In genomic region chr8:104247054-104247907, GRCm38 (mm10) we compare ENCODE assay signal across 8 mouse cellular contexts. TPM values are rescaled to one million over a fixed set of nuclear protein-coding genes. Genes with fewer than 3 reads are reported as not detected.
DNase-seq lines count a peak whose midpoint lies in the region; ATAC-seq and TF ChIP-seq lines count a peak whose summit lies in the region.

No protein-coding gene starts in this region.

- peak overlapping the region; percentile 90; the same call in 1 of the 2 replicates for H3K27ac ChIP-seq in layer of hippocampus, adult 2 months
- no peak overlapping the region for H3K27ac ChIP-seq in forebrain, embryonic 14.5 days (ENCODE audit: low read depth, low read length)
- 0 out of 2 replicates have a peak overlapping the region, but pooled peaks have one; percentile 6 for H3K27ac ChIP-seq in intestine, embryonic 15.5 days
- peak overlapping the region; percentile 91 for H3K27ac ChIP-seq in liver, postnatal 0 days (ENCODE audit: low read depth)
- H3K27ac ChIP-seq in neural tube, embryonic 13.5 days (replicated peaks): no peak overlapping the region

- H3K9me3 ChIP-seq in forebrain, embryonic 14.5 days (replicated peaks; ENCODE audit: control insufficient read depth, low read length): no peaks in the 10 kb centered on the region
- H3K9me3 ChIP-seq in intestine, embryonic 15.5 days: no peaks in the 10 kb centered on the region
- no peaks in the 10 kb centered on the region for H3K9me3 ChIP-seq in liver, postnatal 0 days (ENCODE audit: low read length)
- no peaks in the 10 kb centered on the region for H3K9me3 ChIP-seq in neural tube, embryonic 13.5 days

- no peaks in the 10 kb centered on the region for H3K27me3 ChIP-seq in forebrain, embryonic 14.5 days (replicated peaks; ENCODE audit: control insufficient read depth, insufficient read depth, low read length)
- no peaks in the 10 kb centered on the region for H3K27me3 ChIP-seq in intestine, embryonic 15.5 days (replicated peaks)
- no peaks in the 10 kb centered on the region for H3K27me3 ChIP-seq in liver, postnatal 0 days (ENCODE audit: insufficient read depth, low read length)
- no peaks in the 10 kb centered on the region for H3K27me3 ChIP-seq in neural tube, embryonic 13.5 days

- TF ChIP-seq CTCF in layer of hippocampus, adult 2 months (conservative IDR thresholded peaks at IDR 0.05): no peak
- TF ChIP-seq CTCF in liver, postnatal 0 days (IDR thresholded peaks at IDR 0.05; ENCODE audit: low read depth): no peak

- no peak for TF ChIP-seq EP300 in liver, postnatal 0 days (IDR thresholded peaks at IDR 0.05; ENCODE audit: low read depth)

- peak overlapping the region; percentile 86 for H3K4me2 ChIP-seq in forebrain, embryonic 14.5 days (ENCODE audit: low read length)
- peak overlapping the region; percentile 84 for H3K4me2 ChIP-seq in intestine, embryonic 15.5 days (replicated peaks)
- peak overlapping the region; percentile 88 for H3K4me2 ChIP-seq in liver, postnatal 0 days (ENCODE audit: low read depth, low read length)
- peak overlapping the region; percentile 92 for H3K4me2 ChIP-seq in neural tube, embryonic 13.5 days

- ATAC-seq in forebrain, embryonic 14.5 days: no peak
- no peak for ATAC-seq in intestine, embryonic 15.5 days
- ATAC-seq in liver, postnatal 0 days: peak; percentile 16; the same call in 1 of the 2 replicates
- no peak for ATAC-seq in neural tube, embryonic 13.5 days (ENCODE audit: low read depth)

- no peak for DNase-seq in layer of hippocampus, adult 2 months (ENCODE audit: low spot score in 2 of 2)
- DNase-seq in layer of hippocampus, adult 11-12 months (ENCODE audit: low spot score): no peak
- DNase-seq in forebrain, embryonic 14.5 days (ENCODE audit: low spot score): no peak
- DNase-seq in liver, postnatal 0 days: peak; percentile 78
- no peak for DNase-seq in adipocyte (ENCODE audit: low spot score)
- DNase-seq in right cerebral cortex, postnatal 4 days: no peak

- H3K4me3 ChIP-seq in layer of hippocampus, adult 2 months: peak overlapping the region; percentile 86
- peak overlapping the region; percentile 84 for H3K4me3 ChIP-seq in forebrain, embryonic 14.5 days (ENCODE audit: low read depth, low read length)
- peak overlapping the region; percentile 90 for H3K4me3 ChIP-seq in intestine, embryonic 15.5 days (replicated peaks)
- H3K4me3 ChIP-seq in liver, postnatal 0 days (ENCODE audit: low read depth, low read length): peak overlapping the region; percentile 93
- H3K4me3 ChIP-seq in neural tube, embryonic 13.5 days: peak overlapping the region; percentile 78

- H3K4me1 ChIP-seq in forebrain, embryonic 14.5 days (ENCODE audit: control insufficient read depth, insufficient read depth, low read length): peaks cover 11% of the 10 kb centered on the region
- H3K4me1 ChIP-seq in intestine, embryonic 15.5 days (replicated peaks): peaks cover 12% of the 10 kb centered on the region
- H3K4me1 ChIP-seq in liver, postnatal 0 days (ENCODE audit: insufficient read depth): peaks cover 17% of the 10 kb centered on the region
- peaks cover 32% of the 10 kb centered on the region for H3K4me1 ChIP-seq in neural tube, embryonic 13.5 days (replicated peaks)

- WGBS in forebrain, embryonic 14.5 days: 76% methylated on average over 22 of the region's 22 CpGs
- 62% methylated on average over 22 of the region's 22 CpGs for WGBS in intestine, embryonic 15.5 days
- WGBS in liver, postnatal 0 days (ENCODE audit: insufficient replicate concordance): 35% methylated on average over 22 of the region's 22 CpGs
- 73% methylated on average over 22 of the region's 22 CpGs for WGBS in neural tube, embryonic 13.5 days

- H3K36me3 ChIP-seq in forebrain, embryonic 14.5 days (ENCODE audit: control insufficient read depth, insufficient read depth, low read length): peaks cover 20% of the 10 kb centered on the region
- H3K36me3 ChIP-seq in intestine, embryonic 15.5 days: no peaks in the 10 kb centered on the region; the same call in 1 of the 2 replicates
- H3K36me3 ChIP-seq in liver, postnatal 0 days (replicated peaks; ENCODE audit: insufficient read depth, low read length): peaks cover 7% of the 10 kb centered on the region
- H3K36me3 ChIP-seq in neural tube, embryonic 13.5 days: peaks cover 32% of the 10 kb centered on the region

- peak overlapping the region; percentile 86 for H3K9ac ChIP-seq in forebrain, embryonic 14.5 days (ENCODE audit: low read length)
- H3K9ac ChIP-seq in intestine, embryonic 15.5 days: peak overlapping the region; percentile 84
- H3K9ac ChIP-seq in liver, postnatal 0 days (replicated peaks): peak overlapping the region; percentile 91
- peak overlapping the region; percentile 84 for H3K9ac ChIP-seq in neural tube, embryonic 13.5 days

RNA-seq across cellular contexts. Expression of gene Tk2, which starts 1.1 kb away (rescaled TPM):
- total RNA-seq in layer of hippocampus, adult 2 months (2021): 10 to 100 TPM; 36.9 to 37.6 TPM
- polyA plus RNA-seq in forebrain, embryonic 14.5 days (2014; fragmentation: Nextera tagmentation; extraction: Ambion mirVana): 47.0 and 47.1 TPM in 2 replicates
- polyA plus RNA-seq in intestine, embryonic 15.5 days (2015; fragmentation: Nextera tagmentation; extraction: Ambion mirVana): 14.2 and 15.3 TPM in 2 replicates
- polyA plus RNA-seq in liver, postnatal 0 days (2015; fragmentation: Nextera tagmentation; extraction: Ambion mirVana): 10.3 and 10.6 TPM in 2 replicates
- polyA plus RNA-seq in neural tube, embryonic 13.5 days (2015; fragmentation: Nextera tagmentation; extraction: Ambion mirVana): 43.2 and 43.3 TPM in 2 replicates

RNA-seq across cellular contexts. Expression of gene Cklf, which starts 3.4 kb away (rescaled TPM):
- total RNA-seq in layer of hippocampus, adult 2 months (2021): 1 to 10 TPM; 8.0 to 8.7 TPM
- polyA plus RNA-seq in forebrain, embryonic 14.5 days (2014; fragmentation: Nextera tagmentation; extraction: Ambion mirVana): 22.2 and 26.8 TPM in 2 replicates
- polyA plus RNA-seq in intestine, embryonic 15.5 days (2015; fragmentation: Nextera tagmentation; extraction: Ambion mirVana): 37.2 and 41.4 TPM in 2 replicates
- polyA plus RNA-seq in liver, postnatal 0 days (2015; fragmentation: Nextera tagmentation; extraction: Ambion mirVana): 16.7 and 17.3 TPM in 2 replicates
- polyA plus RNA-seq in neural tube, embryonic 13.5 days (2015; fragmentation: Nextera tagmentation; extraction: Ambion mirVana): 34.9 and 36.4 TPM in 2 replicates

RNA-seq across cellular contexts. Expression of gene Cmtm2a, which starts 45.7 kb away (rescaled TPM):
- not detected for total RNA-seq in layer of hippocampus, adult 2 months (2021)
- not detected in 2 replicates for polyA plus RNA-seq in forebrain, embryonic 14.5 days (2014; fragmentation: Nextera tagmentation; extraction: Ambion mirVana)
- polyA plus RNA-seq in intestine, embryonic 15.5 days (2015; fragmentation: Nextera tagmentation; extraction: Ambion mirVana): not detected in 2 replicates
- polyA plus RNA-seq in liver, postnatal 0 days (2015; fragmentation: Nextera tagmentation; extraction: Ambion mirVana): not detected in 2 replicates
- polyA plus RNA-seq in neural tube, embryonic 13.5 days (2015; fragmentation: Nextera tagmentation; extraction: Ambion mirVana): not detected in 2 replicates

Comparison
In these comparisons a context has a peak if more than half of its experiments do, and no peak if none do; other contexts are left out.
1. H3K27ac ChIP-seq: peak in layer of hippocampus, adult 2 months (single experiment), intestine, embryonic 15.5 days (single experiment) and liver, postnatal 0 days (single experiment); none in forebrain, embryonic 14.5 days (single experiment) and neural tube, embryonic 13.5 days (single experiment).
2. Peak in every context shown above with its lines, with median percentiles within 50 percentile points of each other: H3K4me3 ChIP-seq, H3K4me2 ChIP-seq and H3K9ac ChIP-seq.